Mouse (Mus musculus) CD4-positive, CD25-positive, alpha-beta regulatory T cell, adult 4 months (primary cell): ENCODE data around the gene Plcb1. TPM values are rescaled to one million over a fixed set of nuclear protein-coding genes. Genes with fewer than 3 reads are reported as not detected.

Source experiments
- polyA plus RNA-seq, 2 experiments: library from polyadenylated mRNA; unstranded; fragments of 100-300 nt; shearing (Covaris generic); gene quantifications; one replicate each; pipeline ENCODE4 v1.2.1; 2017

The Plcb1 gene
- polyA plus RNA-seq, 2 experiments from 2014 or later, result not detected

Other genes with a start within 250 kb of the Plcb1 start
- gene Hao1, start 231.7 kb upstream of the Plcb1 start, polyA plus RNA-seq, result not detected
- 10 to 100 TPM; 14.1 to 18.1 TPM for gene Tmx4, start 141.9 kb upstream of the Plcb1 start, polyA plus RNA-seq